Mouse (Mus musculus): ENCODE measurements around the gene Plin3. TPM values are rescaled to one million over a fixed set of nuclear protein-coding genes. Genes with fewer than 3 reads are reported as not detected.

Plin3 gene
- polyA plus RNA-seq, 1 experiment, result 10.1 TPM

DNA sequence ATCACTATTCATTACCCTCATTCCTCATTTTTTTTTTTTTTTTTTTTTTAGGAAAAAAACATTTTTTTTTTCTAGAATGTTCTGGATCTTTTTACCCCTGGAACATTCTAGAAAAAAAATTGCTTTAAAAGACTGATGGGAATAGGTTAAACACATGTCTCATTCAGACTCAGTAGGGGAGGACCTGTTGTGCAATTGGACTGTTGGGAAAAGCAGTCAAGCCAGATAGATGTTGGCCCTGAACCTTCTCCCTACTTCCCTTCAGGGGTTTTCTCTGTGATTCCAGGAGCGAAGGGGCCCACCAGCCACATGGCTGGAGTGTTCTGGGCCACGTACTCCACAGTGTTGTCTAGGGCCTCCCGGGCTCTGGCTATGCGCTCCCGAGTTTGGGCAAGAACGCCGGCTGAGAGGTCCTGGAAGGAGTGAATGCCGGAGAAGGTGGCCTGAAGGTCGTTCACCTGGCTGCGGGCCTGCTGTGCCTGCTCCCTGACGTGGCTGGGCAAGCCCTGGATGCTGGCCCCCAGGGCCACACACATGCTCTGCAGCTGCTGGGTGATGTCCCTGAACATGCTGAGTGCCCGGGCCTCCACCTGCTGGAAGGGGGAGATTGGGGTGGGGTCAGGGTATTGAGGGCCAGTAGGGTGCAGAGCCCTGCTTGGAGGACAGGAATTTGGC is 13.1 kb downstream of the Plin3 start:
- Histone ChIP-seq H3K27ac (ENCODE audit: insufficient read depth, low read length) (no peak overlapping the region), H3K4me1 (ENCODE audit: control insufficient read depth, insufficient read depth, low read length) (peaks cover 2% of the 10 kb centered on the region; the same call in 1 of the 2 replicates), H3K4me3 (ENCODE audit: insufficient read depth, low read length) (no peak overlapping the region)
- no peak for TF ChIP-seq CTCF (IDR thresholded peaks at IDR 0.05; ENCODE audit: extremely low read depth, insufficient read depth, low read length)
- no peak for TF ChIP-seq POLR2A (IDR thresholded peaks at IDR 0.05; ENCODE audit: extremely low read depth, insufficient read depth, low read length)

DNA sequence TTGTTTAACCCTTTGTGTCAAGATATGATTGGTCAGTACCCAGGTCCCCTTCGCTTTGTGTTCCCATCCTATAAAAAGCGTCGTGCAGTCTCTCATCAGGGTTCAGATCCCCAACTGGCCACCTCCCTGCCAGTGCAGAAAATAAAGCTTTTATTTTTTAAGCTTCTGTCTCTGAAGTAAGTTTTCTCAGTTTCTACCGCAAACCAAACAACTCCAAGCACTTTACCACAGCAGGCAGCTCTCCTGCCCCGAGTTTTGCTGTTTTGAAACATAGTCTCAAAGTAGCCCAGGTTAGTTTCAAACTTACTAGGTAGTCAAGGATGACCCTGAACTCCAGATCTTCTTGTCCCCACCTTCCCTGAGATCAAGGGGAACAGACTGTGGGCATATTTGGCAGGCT is 14.3 kb downstream of the Plin3 start:
- Histone ChIP-seq H3K27ac (ENCODE audit: insufficient read depth, low read length) (no peak overlapping the region), H3K4me1 (ENCODE audit: control insufficient read depth, insufficient read depth, low read length) (peaks cover 2% of the 10 kb centered on the region; the same call in 1 of the 2 replicates), H3K4me3 (ENCODE audit: insufficient read depth, low read length) (no peak overlapping the region)
- TF ChIP-seq POLR2A (IDR thresholded peaks at IDR 0.05; ENCODE audit: extremely low read depth, insufficient read depth, low read length), result no peak
- no peak for TF ChIP-seq CTCF (IDR thresholded peaks at IDR 0.05; ENCODE audit: extremely low read depth, insufficient read depth, low read length)

DNA sequence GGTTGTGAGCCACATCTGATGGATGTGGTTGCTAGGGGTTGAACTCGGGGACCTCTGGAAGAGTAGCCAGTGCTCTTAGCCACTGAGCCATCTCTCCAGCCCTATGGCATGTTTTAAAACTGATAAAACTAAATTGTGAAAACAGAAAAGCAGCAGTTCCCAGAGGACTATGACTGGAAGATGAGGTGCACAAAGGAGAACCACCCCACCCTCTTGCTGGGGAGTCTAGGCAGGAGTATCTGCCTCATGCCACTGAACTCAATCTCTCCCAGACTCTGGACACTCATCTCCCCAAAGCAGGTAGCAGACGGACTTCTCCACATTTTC is 15.1 kb downstream of the Plin3 start:
- TF ChIP-seq CTCF (IDR thresholded peaks at IDR 0.05; ENCODE audit: extremely low read depth, insufficient read depth, low read length) (0 out of 2 replicates have a peak, but pooled peaks have one; percentile 6), POLR2A (IDR thresholded peaks at IDR 0.05; ENCODE audit: extremely low read depth, insufficient read depth, low read length) (no peak)
- H3K27ac ChIP-seq (ENCODE audit: insufficient read depth, low read length), result no peak overlapping the region

DNA sequence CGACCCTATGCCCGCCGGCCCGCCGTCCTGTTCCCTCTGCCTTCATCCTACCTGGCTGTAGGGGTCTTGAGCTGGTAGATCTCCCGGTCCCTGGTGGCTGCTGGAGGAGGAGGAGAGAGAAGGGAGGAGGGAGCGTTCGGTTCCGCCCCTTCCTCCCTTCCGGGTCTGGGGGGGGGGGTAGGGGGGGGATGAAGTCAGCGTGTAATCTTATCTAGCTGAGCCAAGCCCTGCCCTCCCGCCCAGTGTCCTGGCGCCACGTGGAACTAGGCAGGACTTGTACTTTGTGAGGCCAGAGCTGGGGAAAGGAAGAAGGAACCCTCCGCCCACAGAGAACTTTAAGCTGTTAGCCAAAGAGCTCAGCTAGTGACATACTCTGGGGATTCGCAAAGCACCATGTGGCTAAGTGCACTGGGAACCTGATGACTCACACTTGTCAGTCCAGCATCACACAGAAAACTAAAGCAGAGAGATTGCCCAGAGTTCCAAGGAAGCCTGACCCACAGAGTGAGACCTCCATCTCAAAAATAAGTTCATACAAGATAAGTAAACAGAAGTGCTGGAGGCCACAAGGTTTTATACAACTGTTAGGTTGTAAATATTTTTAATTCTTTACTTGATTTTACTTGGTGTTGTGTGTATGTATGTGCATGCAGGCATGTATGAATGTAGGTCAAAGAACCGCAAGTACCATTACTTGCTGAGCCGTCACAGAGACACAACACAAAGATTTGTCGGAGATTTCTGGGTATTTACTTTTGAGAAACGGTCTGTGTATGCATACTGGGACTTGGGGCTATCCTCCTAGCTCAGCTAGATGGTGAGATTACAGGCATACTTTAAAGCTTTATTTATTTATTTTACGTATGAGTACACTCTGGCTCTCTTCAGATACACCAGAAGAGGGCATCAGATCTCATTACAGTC is 15.8 kb downstream of the Plin3 start, which contains the start of gene Ticam1:
Gene Ticam1, minus strand, starts transcription at position 144 of the 924 bp plus-strand sequence.
- no peak for TF ChIP-seq CTCF (IDR thresholded peaks at IDR 0.05; ENCODE audit: extremely low read depth, insufficient read depth, low read length)
- peak; percentile 61; the same call in 1 of the 2 replicates for TF ChIP-seq POLR2A (IDR thresholded peaks at IDR 0.05; ENCODE audit: extremely low read depth, insufficient read depth, low read length)
- H3K4me1 ChIP-seq (ENCODE audit: control insufficient read depth, insufficient read depth, low read length), result peaks cover 2% of the 10 kb centered on the region
- peak within 1 kb of the TSS; percentile 45 for H3K4me3 ChIP-seq (ENCODE audit: insufficient read depth, low read length)
- peak within 1 kb of the TSS; percentile 25 for H3K27ac ChIP-seq (ENCODE audit: insufficient read depth, low read length)

More for the DNA sequence above, 15.1 kb downstream of the Plin3 start:
- H3K4me1 ChIP-seq (ENCODE audit: control insufficient read depth, insufficient read depth, low read length), result no peaks in the 10 kb centered on the region
- H3K4me3 ChIP-seq (ENCODE audit: insufficient read depth, low read length), result no peak overlapping the region

DNA sequence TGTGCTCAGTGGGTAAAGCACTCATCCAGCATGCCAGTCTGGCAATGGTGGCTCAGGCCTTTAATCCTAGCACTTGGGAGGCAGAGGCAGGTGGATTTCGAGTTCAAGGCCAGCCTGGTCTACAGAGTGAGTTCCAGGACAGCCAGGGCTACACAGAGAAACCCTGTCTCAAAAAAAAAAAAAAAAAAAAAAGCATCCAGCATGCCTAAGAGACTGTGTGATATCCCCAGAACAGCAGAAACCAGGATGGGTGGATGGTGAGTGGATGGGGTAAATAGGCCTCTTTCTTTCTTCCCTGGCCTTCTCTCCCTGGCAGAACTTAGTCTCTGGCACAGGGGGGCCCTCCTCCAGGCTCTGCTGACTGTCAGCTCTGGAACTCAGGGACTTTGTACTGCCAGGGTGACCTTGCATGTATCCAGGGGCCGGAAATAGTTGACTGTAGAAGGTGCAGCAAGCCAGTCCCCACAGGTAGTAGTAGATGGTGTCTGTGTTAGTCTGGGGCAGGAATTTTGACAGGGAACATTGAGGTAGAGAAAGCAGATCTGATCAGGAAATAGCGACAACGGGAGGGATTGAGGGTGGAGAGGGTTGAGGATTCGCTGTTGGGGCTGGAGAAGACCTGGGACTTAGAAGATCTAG is 16.7 kb downstream of the Plin3 start:
- TF ChIP-seq POLR2A (IDR thresholded peaks at IDR 0.05; ENCODE audit: extremely low read depth, insufficient read depth, low read length), result no peak
- TF ChIP-seq CTCF (IDR thresholded peaks at IDR 0.05; ENCODE audit: extremely low read depth, insufficient read depth, low read length), result no peak
- peak overlapping the region; percentile 45 for H3K4me3 ChIP-seq (ENCODE audit: insufficient read depth, low read length)
- peaks cover 2% of the 10 kb centered on the region for H3K4me1 ChIP-seq (ENCODE audit: control insufficient read depth, insufficient read depth, low read length)
- H3K27ac ChIP-seq (ENCODE audit: insufficient read depth, low read length), result peak overlapping the region; percentile 8

DNA sequence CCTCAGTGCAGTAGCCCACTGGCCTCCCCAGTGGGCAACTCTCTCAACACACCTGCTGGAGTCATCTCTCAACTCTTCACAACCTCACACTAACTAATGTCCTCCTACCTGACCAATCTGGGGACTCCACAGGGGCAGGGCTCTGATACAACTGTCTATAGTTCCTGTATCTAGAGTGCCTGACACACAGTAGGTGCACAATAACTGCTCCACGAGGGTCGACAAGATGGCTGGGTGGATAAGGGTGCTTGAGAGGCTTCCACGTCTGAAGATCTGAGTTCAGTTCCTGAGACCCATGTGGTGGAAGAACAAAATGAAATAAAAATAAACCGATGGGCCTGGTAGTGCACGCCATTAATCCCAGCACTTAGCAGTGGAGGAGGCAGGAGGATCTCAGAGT is 18.7 kb downstream of the Plin3 start:
- Histone ChIP-seq H3K4me3 (ENCODE audit: insufficient read depth, low read length) (no peak overlapping the region), H3K27ac (ENCODE audit: insufficient read depth, low read length) (no peak overlapping the region), H3K4me1 (ENCODE audit: control insufficient read depth, insufficient read depth, low read length) (peaks cover 2% of the 10 kb centered on the region)
- no peak for TF ChIP-seq CTCF (IDR thresholded peaks at IDR 0.05; ENCODE audit: extremely low read depth, insufficient read depth, low read length)
- TF ChIP-seq POLR2A (IDR thresholded peaks at IDR 0.05; ENCODE audit: extremely low read depth, insufficient read depth, low read length), result no peak

DNA sequence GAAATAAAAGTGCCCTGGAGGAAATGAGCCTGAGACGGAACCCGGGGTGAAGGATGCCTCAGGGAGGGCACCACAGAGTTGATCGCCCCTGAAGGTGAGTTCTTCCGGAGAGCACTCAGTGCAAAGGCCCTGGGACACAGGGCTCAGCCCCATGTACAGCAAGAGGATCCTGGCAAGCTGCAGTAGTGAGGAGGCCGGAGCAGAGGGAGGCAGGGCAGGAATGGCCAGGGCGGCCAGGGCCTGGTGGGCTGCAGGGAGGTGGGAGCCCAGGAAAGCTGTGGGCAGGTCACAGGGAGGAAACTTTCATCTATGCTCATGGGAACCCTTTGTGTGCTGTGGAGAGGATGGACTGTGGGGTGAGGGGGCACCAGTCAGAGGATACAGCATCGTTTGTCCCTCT is 19.2 kb downstream of the Plin3 start:
- no peak overlapping the region for H3K4me3 ChIP-seq (ENCODE audit: insufficient read depth, low read length)
- H3K27ac ChIP-seq (ENCODE audit: insufficient read depth, low read length), result no peak overlapping the region
- TF ChIP-seq CTCF (IDR thresholded peaks at IDR 0.05; ENCODE audit: extremely low read depth, insufficient read depth, low read length), result no peak
- TF ChIP-seq POLR2A (IDR thresholded peaks at IDR 0.05; ENCODE audit: extremely low read depth, insufficient read depth, low read length), result no peak
- peaks cover 2% of the 10 kb centered on the region for H3K4me1 ChIP-seq (ENCODE audit: control insufficient read depth, insufficient read depth, low read length)

DNA sequence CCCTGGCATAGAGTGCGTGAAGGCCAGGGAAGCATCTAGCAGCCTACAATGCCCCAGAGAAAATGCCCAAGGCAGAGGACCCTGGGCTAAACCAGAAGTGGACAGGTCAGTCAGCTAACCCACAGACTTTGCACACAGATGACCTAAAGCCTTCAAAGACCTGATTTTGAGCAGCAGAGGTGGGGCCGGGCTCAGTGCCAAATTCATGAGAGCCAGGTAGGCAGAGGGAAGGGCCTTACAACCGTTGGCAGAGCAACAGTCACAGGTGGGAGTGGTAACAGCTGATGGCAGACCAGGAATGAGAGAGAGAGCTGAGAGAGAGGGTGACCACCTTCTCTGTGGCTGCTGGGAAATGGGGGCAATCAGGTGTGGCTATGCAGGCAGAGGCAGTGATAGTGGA is 20.0 kb downstream of the Plin3 start:
- Histone ChIP-seq H3K4me1 (ENCODE audit: control insufficient read depth, insufficient read depth, low read length) (peaks cover 3% of the 10 kb centered on the region), H3K27ac (ENCODE audit: insufficient read depth, low read length) (no peak overlapping the region), H3K4me3 (ENCODE audit: insufficient read depth, low read length) (no peak overlapping the region)
- TF ChIP-seq POLR2A (IDR thresholded peaks at IDR 0.05; ENCODE audit: extremely low read depth, insufficient read depth, low read length) (no peak), CTCF (IDR thresholded peaks at IDR 0.05; ENCODE audit: extremely low read depth, insufficient read depth, low read length) (no peak)

DNA sequence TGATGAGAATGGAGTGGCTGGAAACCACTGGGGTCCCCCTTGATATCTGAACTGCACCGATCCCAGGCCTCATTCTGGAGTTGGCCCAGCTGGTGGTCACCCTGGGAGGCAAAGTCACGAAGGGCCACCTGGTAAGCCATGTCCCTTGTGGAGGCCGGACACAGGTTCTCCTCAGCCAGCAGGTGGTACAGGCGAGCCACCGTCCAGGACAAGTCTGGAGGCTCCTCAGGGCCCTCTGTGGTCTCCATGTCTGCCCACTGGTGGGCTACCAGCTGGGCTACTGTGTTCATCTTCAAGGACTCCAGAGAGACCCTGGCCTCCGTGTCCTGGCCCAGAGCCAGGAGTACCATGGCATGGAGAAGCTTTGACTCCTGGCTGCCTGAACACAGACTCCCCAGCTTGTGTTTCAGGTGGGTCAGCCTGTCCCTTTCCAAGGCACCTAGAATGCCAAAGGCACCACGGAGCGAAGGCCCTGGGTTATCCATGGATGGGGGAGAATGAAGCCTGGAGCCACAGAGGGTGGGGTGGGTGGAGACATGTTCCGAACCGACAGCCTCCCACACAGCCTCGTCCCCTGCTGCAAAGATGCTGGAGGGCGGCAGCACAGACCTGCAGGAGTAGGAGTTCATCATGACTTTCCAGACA is 20.9 kb downstream of the Plin3 start:
- Histone ChIP-seq H3K4me1 (ENCODE audit: control insufficient read depth, insufficient read depth, low read length) (peaks cover 3% of the 10 kb centered on the region), H3K27ac (ENCODE audit: insufficient read depth, low read length) (no peak overlapping the region), H3K4me3 (ENCODE audit: insufficient read depth, low read length) (no peak overlapping the region)
- TF ChIP-seq CTCF (IDR thresholded peaks at IDR 0.05; ENCODE audit: extremely low read depth, insufficient read depth, low read length) (no peak), POLR2A (IDR thresholded peaks at IDR 0.05; ENCODE audit: extremely low read depth, insufficient read depth, low read length) (no peak)
